Mouse (Mus musculus) thymus, postnatal 4 days (tissue): ENCODE measurements at regions not wholly inside any gene's neighbourhood (a gene's known extent, or its start where the extent isn't known, plus 50 kb on each side); places are given as distances from the start of the nearest gene placed in this dataset.
A peak's percentile ranks its signal among the peaks of the same experiment; 100 is the strongest.

ENCODE experiments used
- DNase-seq: peaks from one replicate; pipeline ENCODE4 v3.0.0; 2021

- DNase-seq = peak; percentile 51
Measured at GRCm38 (mm10) chr6:94760629-94761111, 60.7 kb upstream of the Lrig1 start.

DNA sequence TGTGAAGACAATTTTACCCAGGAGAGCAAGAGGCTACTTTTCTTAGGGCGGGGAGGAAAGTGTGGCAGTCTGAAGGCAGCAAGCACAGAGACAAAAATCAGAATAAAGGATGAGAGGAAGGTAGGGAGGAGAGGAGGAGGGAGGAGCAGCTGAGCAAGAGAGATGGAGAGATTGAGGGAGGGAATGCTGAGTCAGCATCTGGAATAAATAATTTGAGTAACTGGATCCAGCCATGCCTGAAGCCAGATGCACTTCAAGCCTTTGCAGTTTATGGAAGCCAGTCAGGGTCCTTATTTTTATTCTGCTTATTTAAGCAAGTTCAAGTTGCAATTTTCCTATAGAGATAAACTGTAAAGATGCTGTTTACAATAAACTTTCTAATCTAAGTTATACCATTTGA lies 59.7 kb upstream of the Lrig1 start:
- DNase-seq = no peak

- no peak for DNase-seq
Measured at GRCm38 (mm10) chr6:94756006-94756405, 56.0 kb upstream of the Lrig1 start.

- DNase-seq = no peak
Measured at GRCm38 (mm10) chr6:94755297-94755831, 55.4 kb upstream of the Lrig1 start.

- DNase-seq = no peak
Measured at GRCm38 (mm10) chr6:94754522-94754921, 54.6 kb upstream of the Lrig1 start.

DNA sequence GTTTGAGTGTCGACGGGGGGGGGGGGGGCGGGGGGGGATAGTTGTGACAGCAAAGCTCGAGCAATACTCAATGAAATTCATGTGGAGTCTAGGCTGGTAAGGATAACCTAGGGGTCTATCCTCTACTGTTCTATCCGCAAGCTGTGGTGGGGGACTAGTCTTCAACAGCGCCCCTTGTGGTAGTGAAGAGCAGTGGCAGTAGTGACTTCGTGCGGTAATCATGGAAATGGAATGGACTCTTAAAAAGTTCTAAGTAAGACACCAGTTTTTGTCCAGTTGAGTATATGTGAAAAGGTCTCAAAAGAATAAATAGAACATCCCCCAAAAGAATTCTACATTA lies 51.1 kb upstream of the Lrig1 start:
- peak; percentile 28 for DNase-seq

GRCm38 (mm10) chr6:94750228-94751100 lies 50.5 kb upstream of the Lrig1 start:
- DNase-seq = no peak
